Mouse (Mus musculus) brain, embryonic 14.5 days (tissue): ENCODE data around the gene Sorl1.

Source experiments
- CTCF ChIP-seq: fragments of 200-500 bp; IDR thresholded peaks from 2 replicates; pipeline ENCODE4 v1.5.1; 2012; ENCODE audit warnings: inconsistent platforms, mild to moderate bottlenecking, moderate library complexity, borderline replicate concordance; ENCODE audit not compliant: insufficient read depth, insufficient read length; ENCODE audit errors: extremely low read depth
- POLR2A ChIP-seq: fragments of 200-500 bp; IDR thresholded peaks from 2 replicates; pipeline ENCODE4 v1.6.1; 2012; ENCODE audit warnings: mild to moderate bottlenecking, inconsistent platforms, borderline replicate concordance; ENCODE audit not compliant: poor library complexity, insufficient read depth, insufficient read length, severe bottlenecking; ENCODE audit errors: extremely low read depth

DNA sequence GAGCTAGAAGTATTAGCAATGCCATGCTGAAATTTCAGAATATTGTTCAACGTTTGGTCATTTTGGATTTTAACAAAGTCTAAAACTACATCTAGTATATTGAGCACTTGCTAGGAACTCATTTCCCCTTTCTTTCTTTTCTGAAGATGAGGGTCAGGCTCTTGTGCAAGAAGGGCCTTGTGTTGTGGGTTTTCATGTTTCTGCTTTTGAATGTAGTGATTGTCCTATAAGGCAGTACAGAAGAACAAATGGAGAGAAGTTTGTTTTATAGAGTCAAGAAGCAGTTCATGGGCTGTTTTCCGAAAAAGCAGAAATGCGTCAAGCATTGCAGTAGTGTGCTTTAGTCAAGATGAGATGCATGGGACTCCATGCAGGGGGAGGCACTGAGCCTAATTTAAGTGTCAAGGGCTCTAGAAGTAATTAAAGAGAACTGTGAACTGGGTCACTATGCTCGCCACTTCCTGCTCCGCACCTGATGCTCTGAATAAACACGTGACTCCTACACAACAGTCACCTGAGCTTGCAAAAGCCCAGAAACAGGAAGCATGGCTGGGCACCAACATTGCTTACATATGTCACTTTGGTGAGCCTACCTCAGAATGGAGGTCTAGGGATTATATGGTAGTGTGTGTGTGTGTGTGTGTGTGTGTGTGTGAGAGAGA lies 17.6 kb upstream of the Sorl1 start:
- TF ChIP-seq POLR2A (no peak), CTCF (no peak)
